Mouse (Mus musculus) forebrain, embryonic 11.5 days (tissue): ENCODE measurements at regions not wholly inside any gene's neighbourhood (a gene's known extent, or its start where the extent isn't known, plus 50 kb on each side); places are given as distances from the start of the nearest gene placed in this dataset.

Experiments
- ATAC-seq: fragments of 200-750 bp; cut with Nextera tagmentation; replicated peaks from 2 replicates; pipeline ENCODE4 v1.8.0; 2017; ENCODE audit warnings: moderate TSS enrichment; ENCODE audit not compliant: low FRiP score
- DNase-seq: peaks from one replicate; pipeline ENCODE4 v3.0.0-alpha.2; 2017; ENCODE audit warnings: low spot score
- H3K27ac ChIP-seq: fragments of 300-500 bp; sonication (generic); 2 replicates; pipeline ENCODE4 v1.5.1; 2014; ENCODE audit warnings: low read depth, low read length
- H3K27me3 ChIP-seq: fragments of 300-500 bp; sonication (generic); 2 replicates; pipeline ENCODE4 v1.6.1; 2014; ENCODE audit warnings: mild to moderate bottlenecking, low read length, mixed read lengths; ENCODE audit not compliant: control insufficient read depth, insufficient read depth
- H3K36me3 ChIP-seq: fragments of 300-500 bp; sonication (generic); 2 replicates; pipeline ENCODE4 v1.6.1; 2014; ENCODE audit warnings: mild to moderate bottlenecking, low read length, moderate library complexity, mixed read lengths; ENCODE audit not compliant: control insufficient read depth, insufficient read depth
- H3K4me1 ChIP-seq: fragments of 300-500 bp; sonication (generic); replicated peaks from 2 replicates; pipeline ENCODE4 v1.6.1; 2014; ENCODE audit warnings: low read length, mixed read lengths; ENCODE audit not compliant: control insufficient read depth, insufficient read depth
- H3K4me2 ChIP-seq: fragments of 300-500 bp; sonication (generic); 2 replicates; pipeline ENCODE4 v1.6.1; 2014; ENCODE audit warnings: low read depth, mild to moderate bottlenecking, low read length, moderate library complexity, mixed read lengths; ENCODE audit not compliant: severe bottlenecking
- H3K4me3 ChIP-seq: fragments of 300-500 bp; sonication (generic); 2 replicates; pipeline ENCODE4 v1.5.1; 2014; ENCODE audit warnings: low read depth, low read length
- H3K9ac ChIP-seq: fragments of 300-500 bp; sonication (generic); 2 replicates; pipeline ENCODE4 v1.6.1; 2014; ENCODE audit warnings: low read length
- H3K9me3 ChIP-seq: fragments of 300-500 bp; sonication (generic); 2 replicates; pipeline ENCODE4 v1.6.1; 2016; ENCODE audit warnings: low read length, mixed read lengths; ENCODE audit not compliant: control insufficient read depth
- WGBS: fragments of 180-500 bp; shearing (Covaris S2); extraction: QIAGEN DNeasy Blood & Tissue Kit; methylation state at CpG from one replicate; pipeline ENCODE4 v1.1.7; 2014; 5-methylcytosine and 5-hydroxymethylcytosine counted together

- no peak for ATAC-seq
- WGBS: 84% methylated on average over 2 of the region's 2 CpGs
Measured at GRCm38 (mm10) chr3:121618561-121618960, 52.0 kb upstream of the 4930432M17Rik start.

GRCm38 (mm10) chr3:121618161-121618560, 52.4 kb upstream of the 4930432M17Rik start:
- Histone ChIP-seq H3K9me3 (no peaks in the 10 kb centered on the region), H3K4me2 (no peak overlapping the region), H3K27me3 (no peaks in the 10 kb centered on the region), H3K4me1 (0 out of 2 replicates have a peak, but pooled peaks cover 2% of the 10 kb centered on the region), H3K9ac (no peak overlapping the region), H3K36me3 (no peaks in the 10 kb centered on the region), H3K27ac (no peak overlapping the region), H3K4me3 (no peak overlapping the region)
- DNase-seq (no peak), ATAC-seq (no peak)
- WGBS: 75% methylated on average over 2 of the region's 2 CpGs

More at GRCm38 (mm10) chr3:121618561-121618960, 52.0 kb upstream of the 4930432M17Rik start:
- no peak overlapping the region for H3K27ac ChIP-seq
- H3K9me3 ChIP-seq: no peaks in the 10 kb centered on the region
- no peak for DNase-seq
- H3K4me2 ChIP-seq: no peak overlapping the region
- H3K36me3 ChIP-seq: no peaks in the 10 kb centered on the region
- 0 out of 2 replicates have a peak, but pooled peaks cover 2% of the 10 kb centered on the region for H3K4me1 ChIP-seq
- no peak overlapping the region for H3K9ac ChIP-seq
- no peak overlapping the region for H3K4me3 ChIP-seq
- H3K27me3 ChIP-seq: no peaks in the 10 kb centered on the region

- Histone ChIP-seq H3K27me3 (no peaks in the 10 kb centered on the region), H3K4me2 (no peak overlapping the region), H3K4me1 (0 out of 2 replicates have a peak, but pooled peaks cover 2% of the 10 kb centered on the region), H3K36me3 (no peaks in the 10 kb centered on the region), H3K9me3 (no peaks in the 10 kb centered on the region), H3K27ac (no peak overlapping the region), H3K9ac (no peak overlapping the region), H3K4me3 (no peak overlapping the region)
- WGBS: 68% methylated on average over 7 of the region's 7 CpGs
- ATAC-seq (no peak), DNase-seq (no peak)
Measured at GRCm38 (mm10) chr3:121617351-121617750, 53.2 kb upstream of the 4930432M17Rik start.

GRCm38 (mm10) chr3:121616075-121616474, 54.5 kb upstream of the 4930432M17Rik start:
- Histone ChIP-seq H3K9me3 (no peaks in the 10 kb centered on the region), H3K27me3 (no peaks in the 10 kb centered on the region), H3K4me2 (no peak overlapping the region), H3K4me1 (0 out of 2 replicates have a peak, but pooled peaks cover 2% of the 10 kb centered on the region), H3K36me3 (no peaks in the 10 kb centered on the region), H3K9ac (no peak overlapping the region), H3K4me3 (no peak overlapping the region), H3K27ac (no peak overlapping the region)
- WGBS: 82% methylated on average over 5 of the region's 5 CpGs
- DNase-seq (no peak), ATAC-seq (no peak)

- no peaks in the 10 kb centered on the region for H3K9me3 ChIP-seq
- ATAC-seq: no peak
- 75% methylated on average over 7 of the region's 7 CpGs for WGBS
- H3K4me2 ChIP-seq: no peak overlapping the region
- DNase-seq: no peak
- H3K4me1 ChIP-seq: 0 out of 2 replicates have a peak, but pooled peaks cover 2% of the 10 kb centered on the region
- no peak overlapping the region for H3K4me3 ChIP-seq
- no peak overlapping the region for H3K9ac ChIP-seq
- H3K27ac ChIP-seq: no peak overlapping the region
- no peaks in the 10 kb centered on the region for H3K27me3 ChIP-seq
- H3K36me3 ChIP-seq: no peaks in the 10 kb centered on the region
Measured at GRCm38 (mm10) chr3:121614741-121615140, 55.8 kb upstream of the 4930432M17Rik start.

- no peak overlapping the region for H3K27ac ChIP-seq
Measured at GRCm38 (mm10) chr3:121613224-121613623, 57.3 kb upstream of the 4930432M17Rik start.

GRCm38 (mm10) chr3:121609845-121610244, 60.7 kb upstream of the 4930432M17Rik start:
- Histone ChIP-seq H3K4me3 (no peak overlapping the region), H3K4me2 (no peak overlapping the region), H3K9me3 (no peaks in the 10 kb centered on the region), H3K4me1 (no peaks in the 10 kb centered on the region), H3K27me3 (no peaks in the 10 kb centered on the region), H3K9ac (no peak overlapping the region), H3K36me3 (no peaks in the 10 kb centered on the region), H3K27ac (no peak overlapping the region)
- WGBS: 78% methylated on average over 7 of the region's 7 CpGs
- DNase-seq (no peak), ATAC-seq (no peak)

More at GRCm38 (mm10) chr3:121613224-121613623, 57.3 kb upstream of the 4930432M17Rik start:
- Histone ChIP-seq H3K4me2 (no peak overlapping the region), H3K4me3 (no peak overlapping the region), H3K4me1 (0 out of 2 replicates have a peak, but pooled peaks cover 2% of the 10 kb centered on the region), H3K27me3 (no peaks in the 10 kb centered on the region), H3K9ac (no peak overlapping the region), H3K36me3 (no peaks in the 10 kb centered on the region), H3K9me3 (no peaks in the 10 kb centered on the region)
- DNase-seq: no peak
- 72% methylated on average over 3 of the region's 3 CpGs for WGBS
- ATAC-seq: no peak

- H3K27ac ChIP-seq: no peak overlapping the region
- no peak overlapping the region for H3K9ac ChIP-seq
- H3K4me3 ChIP-seq: no peak overlapping the region
- H3K27me3 ChIP-seq: no peaks in the 10 kb centered on the region
- no peaks in the 10 kb centered on the region for H3K36me3 ChIP-seq
- no peak for ATAC-seq
- DNase-seq: no peak
- no peak overlapping the region for H3K4me2 ChIP-seq
- H3K4me1 ChIP-seq: no peaks in the 10 kb centered on the region
- 73% methylated on average over 7 of the region's 7 CpGs for WGBS
- no peaks in the 10 kb centered on the region for H3K9me3 ChIP-seq
Measured at GRCm38 (mm10) chr3:121609090-121609489, 61.5 kb upstream of the 4930432M17Rik start.

- H3K4me3 ChIP-seq: no peak overlapping the region
- H3K27ac ChIP-seq: no peak overlapping the region
- no peaks in the 10 kb centered on the region for H3K27me3 ChIP-seq
- 0 out of 2 replicates have a peak, but pooled peaks cover 2% of the 10 kb centered on the region for H3K4me1 ChIP-seq
- H3K9me3 ChIP-seq: no peaks in the 10 kb centered on the region
- no peaks in the 10 kb centered on the region for H3K36me3 ChIP-seq
- ATAC-seq (no peak), DNase-seq (no peak)
- no peak overlapping the region for H3K9ac ChIP-seq
- H3K4me2 ChIP-seq: no peak overlapping the region
- WGBS: 85% methylated on average over 6 of the region's 6 CpGs
Measured at GRCm38 (mm10) chr3:121604737-121605136, 65.8 kb upstream of the 4930432M17Rik start.
